In the genomic region with DNA sequence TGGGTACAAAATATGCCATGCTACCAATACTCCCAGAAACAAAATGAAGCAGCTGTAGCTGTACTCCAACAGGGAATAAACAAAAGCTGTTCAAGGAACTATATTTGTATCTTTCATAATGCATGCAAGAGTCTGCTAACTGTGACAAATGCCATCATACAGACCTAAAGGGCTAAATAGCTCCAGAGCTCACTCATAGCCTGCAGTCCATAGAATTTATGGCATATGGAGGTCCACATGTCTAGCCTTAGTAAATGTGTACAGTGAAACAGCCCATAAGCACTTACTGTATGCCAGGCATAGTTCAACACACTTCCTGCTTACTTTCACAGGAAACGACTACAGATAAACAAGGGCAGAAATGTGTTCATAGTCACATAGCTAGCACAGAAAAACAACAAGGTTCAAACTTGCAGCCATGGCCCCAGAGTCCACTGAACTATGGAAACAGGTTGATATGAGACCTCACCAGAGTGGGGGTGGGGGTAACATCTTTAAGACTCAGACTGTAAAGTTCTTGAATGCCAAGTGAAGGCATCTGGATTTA, we compare ENCODE assay signal across 22 mouse cellular contexts. TPM values are rescaled to one million over a fixed set of nuclear protein-coding genes. Genes with fewer than 3 reads are reported as not detected.
A peak's percentile ranks its signal among the peaks of the same experiment; 100 is the strongest.
DNase-seq lines count a peak whose midpoint lies in the region; ATAC-seq and TF ChIP-seq lines count a peak whose summit lies in the region.
"Had no signal": no experiment of that assay in that cellular context is flagged by ENCODE, and none has a peak within 500 bp of the region (broad histone marks: within the 10 kb centered on the region; RNA-seq: fewer than 3 reads in every experiment).

No protein-coding gene starts in this region.

- no peak for TF ChIP-seq EP300 in stomach, postnatal 0 days (optimal IDR thresholded peaks at IDR 0.05)

- WGBS in lung, embryonic 14.5 days = 44% methylated on average over 1 of the region's 1 CpGs
- WGBS in stomach, postnatal 0 days = 59% methylated on average over 1 of the region's 1 CpGs

- DNase-seq in layer of hippocampus, adult 11-12 months (ENCODE audit: low spot score) = peak; percentile 13
- no peak for DNase-seq in layer of hippocampus, adult 9-10 months (ENCODE audit: low spot score)
- peak; percentile 15 for DNase-seq in lung, embryonic 14.5 days
- DNase-seq in lung, postnatal 10 days = no peak
- peak; percentile 20 for DNase-seq in brain, adult 2 months (ENCODE audit: low read depth, low spot score)
- DNase-seq in stomach, postnatal 0 days (ENCODE audit: low spot score) = no peak
- DNase-seq in thymus, postnatal 14 days = no peak
- no peak for DNase-seq in ovary, adult 18-20 months (ENCODE audit: low spot score)
- DNase-seq: adrenal gland, postnatal 14 days; cerebellum, adult 18-20 months; cerebellum, adult 9-11 months; gastrocnemius, postnatal 36 days; heart, adult 11 months; heart, postnatal 14 days had no signal

- no peak for ATAC-seq in lung, embryonic 14.5 days (ENCODE audit: insufficient read depth)
- ATAC-seq in stomach, postnatal 0 days (ENCODE audit: low FRiP score, low TSS enrichment) = no peak
- ATAC-seq: forebrain, embryonic 13.5 days; hindbrain, postnatal 0 days had no signal

- H3K36me3 ChIP-seq in lung, embryonic 14.5 days (ENCODE audit: insufficient read depth) = no peaks in the 10 kb centered on the region
- no peaks in the 10 kb centered on the region; the same call in 1 of the 2 replicates for H3K36me3 ChIP-seq in stomach, postnatal 0 days (ENCODE audit: control insufficient read depth, insufficient read depth, low read length)
- H3K36me3 ChIP-seq: embryonic facial prominence, embryonic 10.5 days had no signal

- H3K9me3 ChIP-seq in lung, embryonic 14.5 days (ENCODE audit: low read depth, low read length) = no peaks in the 10 kb centered on the region
- H3K9me3 ChIP-seq in stomach, postnatal 0 days (ENCODE audit: control insufficient read depth, low read length) = no peaks in the 10 kb centered on the region
- H3K9me3 ChIP-seq: embryonic facial prominence, embryonic 10.5 days; forebrain, embryonic 13.5 days; G1E; hindbrain, embryonic 13.5 days had no signal

- H3K27me3 ChIP-seq in lung, embryonic 14.5 days (ENCODE audit: insufficient read depth, low read length) = no peaks in the 10 kb centered on the region
- H3K27me3 ChIP-seq in stomach, postnatal 0 days (ENCODE audit: control insufficient read depth, insufficient read depth, low read length) = no peaks in the 10 kb centered on the region
- H3K27me3 ChIP-seq: forebrain, embryonic 13.5 days; hindbrain, embryonic 13.5 days had no signal

- TF ChIP-seq CTCF in lung, embryonic 14.5 days (IDR thresholded peaks at IDR 0.05; ENCODE audit: low read depth) = no peak
- TF ChIP-seq CTCF in stomach, postnatal 0 days (IDR thresholded peaks at IDR 0.05; ENCODE audit: low read depth) = no peak

- no peaks in the 10 kb centered on the region for H3K4me1 ChIP-seq in lung, embryonic 14.5 days (ENCODE audit: insufficient read depth)
- no peaks in the 10 kb centered on the region for H3K4me1 ChIP-seq in stomach, postnatal 0 days (replicated peaks; ENCODE audit: control insufficient read depth, insufficient read depth)
- H3K4me1 ChIP-seq: embryonic facial prominence, embryonic 10.5 days; forebrain, embryonic 13.5 days; hindbrain, embryonic 13.5 days had no signal

- H3K4me2 ChIP-seq in lung, embryonic 14.5 days = no peak overlapping the region
- no peak overlapping the region for H3K4me2 ChIP-seq in stomach, postnatal 0 days (replicated peaks; ENCODE audit: low read depth)
- H3K4me2 ChIP-seq: forebrain, embryonic 13.5 days; hindbrain, embryonic 13.5 days had no signal

- no peak overlapping the region for H3K4me3 ChIP-seq in lung, embryonic 14.5 days (ENCODE audit: low read depth, low read length)
- no peak overlapping the region for H3K4me3 ChIP-seq in stomach, postnatal 0 days (ENCODE audit: low read depth, low read length)
- H3K4me3 ChIP-seq: embryonic facial prominence, embryonic 10.5 days; forebrain, embryonic 13.5 days; hindbrain, embryonic 13.5 days had no signal

- no peak overlapping the region for H3K27ac ChIP-seq in lung, embryonic 14.5 days (ENCODE audit: low read depth)
- no peak overlapping the region for H3K27ac ChIP-seq in stomach, postnatal 0 days (replicated peaks)
- H3K27ac ChIP-seq: embryonic facial prominence, embryonic 10.5 days; forebrain, embryonic 13.5 days; hindbrain, embryonic 13.5 days; hindbrain, postnatal 0 days had no signal

- no peak overlapping the region for H3K9ac ChIP-seq in lung, embryonic 14.5 days
- H3K9ac ChIP-seq in stomach, postnatal 0 days (ENCODE audit: low read length) = no peak overlapping the region
- H3K9ac ChIP-seq: forebrain, embryonic 13.5 days; hindbrain, embryonic 13.5 days had no signal

RNA-seq across cellular contexts. Expression of gene Fam71d, which starts 5.6 kb away (rescaled TPM):
- not detected in 2 replicates for polyA plus RNA-seq in lung, embryonic 14.5 days (2014; fragmentation: Nextera tagmentation; extraction: Ambion mirVana)
- polyA plus RNA-seq in stomach, postnatal 0 days (2015; fragmentation: Nextera tagmentation; extraction: Ambion mirVana) = not detected in 2 replicates
- polyA plus RNA-seq: C2C12; embryonic facial prominence, embryonic 10.5 days; embryonic facial prominence, embryonic 14.5 days; G1E; heart, embryonic 14.5 days; hindbrain, postnatal 0 days had no signal

Comparison
In these comparisons a context has a peak if more than half of its experiments do, and no peak if none do; other contexts are left out.
1. DNase-seq: peak in layer of hippocampus, adult 11-12 months (single experiment), lung, embryonic 14.5 days (single experiment) and brain, adult 2 months (single experiment); none in layer of hippocampus, adult 9-10 months (single experiment), lung, postnatal 10 days (single experiment), stomach, postnatal 0 days (single experiment), thymus, postnatal 14 days (single experiment) and ovary, adult 18-20 months (single experiment).